Mouse (Mus musculus) hindbrain, embryonic 14.5 days (tissue): ENCODE measurements around the gene Irf2bp2. TPM values are rescaled to one million over a fixed set of nuclear protein-coding genes. Genes with fewer than 3 reads are reported as not detected.
A peak's percentile ranks its signal among the peaks of the same experiment; 100 is the strongest.

Source experiments
- ATAC-seq: fragments of 200-750 bp; cut with Nextera tagmentation; 2 replicates; pipeline ENCODE4 v1.8.0; 2017; ENCODE audit warnings: moderate number of reproducible peaks, mild to moderate bottlenecking, moderate TSS enrichment, moderate library complexity; ENCODE audit not compliant: low FRiP score
- DNase-seq: peaks from one replicate; pipeline ENCODE4 v3.0.0-alpha.2; 2015; ENCODE audit warnings: low spot score
- H3K27ac ChIP-seq: fragments of 300-500 bp; sonication (generic); 2 replicates; pipeline ENCODE4 v1.5.1; 2014; ENCODE audit warnings: mild to moderate bottlenecking, moderate library complexity
- H3K27me3 ChIP-seq: fragments of 300-500 bp; sonication (generic); 2 replicates; pipeline ENCODE4 v1.6.1; 2014; ENCODE audit warnings: mild to moderate bottlenecking, low read length, mixed read lengths; ENCODE audit not compliant: control insufficient read depth, insufficient read depth
- H3K36me3 ChIP-seq: fragments of 300-500 bp; sonication (generic); replicated peaks from 2 replicates; pipeline ENCODE4 v1.6.1; 2014; ENCODE audit not compliant: control insufficient read depth, insufficient read depth
- H3K4me1 ChIP-seq: fragments of 300-500 bp; sonication (generic); replicated peaks from 2 replicates; pipeline ENCODE4 v1.6.1; 2014; ENCODE audit warnings: antibody characterized with exemption, low read length, mixed read lengths; ENCODE audit not compliant: control insufficient read depth, insufficient read depth
- H3K4me2 ChIP-seq: fragments of 300-500 bp; sonication (generic); replicated peaks from 2 replicates; pipeline ENCODE4 v1.6.1; 2014; ENCODE audit warnings: mild to moderate bottlenecking, moderate library complexity
- H3K4me3 ChIP-seq: fragments of 300-500 bp; sonication (generic); replicated peaks from 2 replicates; pipeline ENCODE4 v1.5.1; 2014; ENCODE audit warnings: mild to moderate bottlenecking, low read length
- H3K9ac ChIP-seq: fragments of 300-500 bp; sonication (generic); 2 replicates; pipeline ENCODE4 v1.6.1; 2014
- H3K9me3 ChIP-seq: fragments of 300-500 bp; sonication (generic); 2 replicates; pipeline ENCODE4 v1.6.1; 2016; ENCODE audit warnings: low read length; ENCODE audit not compliant: control insufficient read depth
- WGBS: fragments of 180-500 bp; shearing (Covaris S2); extraction: QIAGEN DNeasy Blood & Tissue Kit; methylation state at CpG from one replicate; pipeline ENCODE4 v1.1.7; 2014; 5-methylcytosine and 5-hydroxymethylcytosine counted together
- polyA plus RNA-seq: library from polyadenylated mRNA; unstranded; fragments of >200 nt; fragmentation: Nextera tagmentation; extraction: Ambion mirVana; gene quantifications from 2 replicates; pipeline ENCODE4 v1.2.1, GENCODE M21; 2014

The Irf2bp2 gene
- polyA plus RNA-seq, 1 experiment from 2014 or later, result 7.4 TPM

- peak; percentile 87 for DNase-seq
- peak overlapping the region; percentile 98 for H3K4me2 ChIP-seq
- ATAC-seq, result peak; percentile 22; the same call in 1 of the 2 replicates
- 0 out of 2 replicates have a peak, but pooled peaks cover 4% of the 10 kb centered on the region for H3K36me3 ChIP-seq
- no peaks in the 10 kb centered on the region for H3K27me3 ChIP-seq
- H3K4me3 ChIP-seq, result peak overlapping the region; percentile 7
- H3K9ac ChIP-seq, result peak overlapping the region; percentile 100
- peaks cover 42% of the 10 kb centered on the region for H3K4me1 ChIP-seq
- WGBS, result 9% methylated on average over 12 of the region's 12 CpGs
- H3K9me3 ChIP-seq, result no peaks in the 10 kb centered on the region
- peak overlapping the region; percentile 98 for H3K27ac ChIP-seq
These were observed 2.4 kb upstream of the Irf2bp2 start for GRCm38 (mm10) chr8:126596097-126596634.

- Histone ChIP-seq H3K4me2 (peak overlapping the region; percentile 98), H3K9ac (peak overlapping the region; percentile 100), H3K9me3 (no peaks in the 10 kb centered on the region), H3K27ac (peak overlapping the region; percentile 98), H3K36me3 (0 out of 2 replicates have a peak, but pooled peaks cover 10% of the 10 kb centered on the region), H3K4me1 (peaks cover 36% of the 10 kb centered on the region), H3K27me3 (no peaks in the 10 kb centered on the region), H3K4me3 (peak overlapping the region; percentile 53)
- 12% methylated on average over 16 of the region's 16 CpGs for WGBS
- DNase-seq (peak; percentile 58), ATAC-seq (no peak; the same call in 1 of the 2 replicates)
These were observed 1.6 kb upstream of the Irf2bp2 start for GRCm38 (mm10) chr8:126595204-126596061.

- peak overlapping the region; percentile 98 for H3K4me2 ChIP-seq
- peak overlapping the region; percentile 100 for H3K9ac ChIP-seq
- WGBS, result under 1% methylated on average over 48 of the region's 48 CpGs
- H3K36me3 ChIP-seq, result 0 out of 2 replicates have a peak, but pooled peaks cover 13% of the 10 kb centered on the region
- H3K9me3 ChIP-seq, result no peaks in the 10 kb centered on the region
- peak overlapping the region; percentile 98 for H3K27ac ChIP-seq
- DNase-seq (peak; percentile 96), ATAC-seq (peak; percentile 92)
- peak overlapping the region; percentile 53 for H3K4me3 ChIP-seq
- peaks cover 45% of the 10 kb centered on the region for H3K4me1 ChIP-seq
- no peaks in the 10 kb centered on the region for H3K27me3 ChIP-seq
These were observed 755 bp upstream of the Irf2bp2 start for GRCm38 (mm10) chr8:126594481-126595000.

GRCm38 (mm10) chr8:126592771-126593571 lies 815 bp downstream of the Irf2bp2 start:
- peak overlapping the region; percentile 98 for H3K27ac ChIP-seq
- under 1% methylated on average over 100 of the region's 113 CpGs for WGBS
- DNase-seq, result peak; percentile 61
- peak overlapping the region; percentile 98 for H3K4me2 ChIP-seq
- H3K36me3 ChIP-seq, result peaks cover 22% of the 10 kb centered on the region; the same call in 1 of the 2 replicates
- H3K4me3 ChIP-seq, result peak overlapping the region; percentile 100
- ATAC-seq, result no peak
- H3K4me1 ChIP-seq, result peaks cover 56% of the 10 kb centered on the region
- H3K9ac ChIP-seq, result peak overlapping the region; percentile 100
- H3K9me3 ChIP-seq, result no peaks in the 10 kb centered on the region
- H3K27me3 ChIP-seq, result no peaks in the 10 kb centered on the region

DNA sequence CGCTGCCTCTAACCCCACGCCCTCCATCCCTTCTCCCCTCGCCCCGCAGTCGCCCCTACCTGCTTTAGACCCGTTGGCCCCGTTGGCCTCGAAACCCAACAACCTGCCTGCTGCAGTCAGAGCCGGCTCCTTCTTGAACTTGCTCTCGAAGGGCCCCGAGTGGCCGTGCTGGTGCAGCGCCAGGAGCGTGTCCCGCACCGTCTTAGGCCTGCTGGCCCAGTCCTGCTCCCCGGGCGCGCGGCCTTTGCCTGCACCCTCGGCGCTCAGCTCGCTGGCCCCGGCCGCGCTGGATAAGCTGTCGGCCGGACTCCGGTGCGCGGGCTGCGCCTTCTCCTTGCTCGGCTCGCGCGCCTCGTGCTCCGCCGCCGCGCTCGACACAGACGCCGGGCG lies 1.4 kb downstream of the Irf2bp2 start:
- Histone ChIP-seq H3K36me3 (peaks cover 22% of the 10 kb centered on the region; the same call in 1 of the 2 replicates), H3K27me3 (no peaks in the 10 kb centered on the region), H3K4me1 (peaks cover 58% of the 10 kb centered on the region), H3K9me3 (no peaks in the 10 kb centered on the region), H3K9ac (peak overlapping the region; percentile 100), H3K4me2 (peak overlapping the region; percentile 98), H3K4me3 (peak overlapping the region; percentile 100), H3K27ac (peak overlapping the region; percentile 98)
- WGBS, result under 1% methylated on average over 44 of the region's 45 CpGs
- ATAC-seq (no peak), DNase-seq (no peak)

DNA sequence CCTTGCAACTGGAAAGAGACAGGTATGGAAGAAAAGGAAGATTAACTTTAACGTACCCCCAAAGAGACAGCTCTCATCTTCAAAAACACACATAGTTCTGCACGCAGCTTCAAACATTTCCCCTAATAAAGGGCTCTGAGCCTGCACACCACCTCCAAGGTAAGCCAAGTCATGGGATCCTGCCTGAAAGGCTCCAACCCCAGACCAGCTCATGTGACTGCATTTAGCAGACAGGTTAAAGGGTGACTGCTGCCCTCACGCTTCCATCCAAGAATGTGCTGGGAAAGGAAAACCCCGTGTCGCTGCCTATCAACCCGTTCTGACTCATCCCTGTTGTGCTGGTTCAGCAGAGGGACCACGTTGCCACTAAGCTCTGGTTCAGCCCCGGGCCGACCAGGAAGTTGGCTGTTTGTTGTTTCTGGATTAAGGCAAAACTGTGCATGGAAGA lies 1.9 kb downstream of the Irf2bp2 start:
- Histone ChIP-seq H3K27ac (peak overlapping the region; percentile 98), H3K36me3 (peaks cover 25% of the 10 kb centered on the region; the same call in 1 of the 2 replicates), H3K27me3 (no peaks in the 10 kb centered on the region), H3K4me3 (peak overlapping the region; percentile 100), H3K9ac (peak overlapping the region; percentile 100), H3K4me1 (peaks cover 58% of the 10 kb centered on the region), H3K4me2 (peak overlapping the region; percentile 98), H3K9me3 (no peaks in the 10 kb centered on the region)
- DNase-seq (peak; percentile 59), ATAC-seq (no peak)
- 0% methylated on average over 9 of the region's 9 CpGs for WGBS

GRCm38 (mm10) chr8:126591141-126591820 lies 2.5 kb downstream of the Irf2bp2 start:
- H3K27ac ChIP-seq, result peak overlapping the region; percentile 98
- DNase-seq, result no peak
- H3K36me3 ChIP-seq, result peaks cover 30% of the 10 kb centered on the region; the same call in 1 of the 2 replicates
- H3K27me3 ChIP-seq, result no peaks in the 10 kb centered on the region
- H3K9ac ChIP-seq, result peak overlapping the region; percentile 100
- no peaks in the 10 kb centered on the region for H3K9me3 ChIP-seq
- no peak for ATAC-seq
- WGBS, result under 1% methylated on average over 20 of the region's 20 CpGs
- H3K4me2 ChIP-seq, result peak overlapping the region; percentile 98
- peak overlapping the region; percentile 100 for H3K4me3 ChIP-seq
- H3K4me1 ChIP-seq, result peaks cover 58% of the 10 kb centered on the region

- peak overlapping the region; percentile 100 for H3K4me3 ChIP-seq
- no peaks in the 10 kb centered on the region for H3K27me3 ChIP-seq
- peak overlapping the region; percentile 98 for H3K4me2 ChIP-seq
- no peak overlapping the region for H3K27ac ChIP-seq
- peaks cover 53% of the 10 kb centered on the region for H3K4me1 ChIP-seq
- ATAC-seq (no peak), DNase-seq (no peak)
- peaks cover 35% of the 10 kb centered on the region; the same call in 1 of the 2 replicates for H3K36me3 ChIP-seq
- 26% methylated on average over 4 of the region's 4 CpGs for WGBS
- no peaks in the 10 kb centered on the region for H3K9me3 ChIP-seq
- peak overlapping the region; percentile 100 for H3K9ac ChIP-seq
These were observed 3.2 kb downstream of the Irf2bp2 start for GRCm38 (mm10) chr8:126590599-126590998.
